Mouse (Mus musculus): ENCODE measurements around the gene Cyb5d1.

The Cyb5d1 gene

DNA sequence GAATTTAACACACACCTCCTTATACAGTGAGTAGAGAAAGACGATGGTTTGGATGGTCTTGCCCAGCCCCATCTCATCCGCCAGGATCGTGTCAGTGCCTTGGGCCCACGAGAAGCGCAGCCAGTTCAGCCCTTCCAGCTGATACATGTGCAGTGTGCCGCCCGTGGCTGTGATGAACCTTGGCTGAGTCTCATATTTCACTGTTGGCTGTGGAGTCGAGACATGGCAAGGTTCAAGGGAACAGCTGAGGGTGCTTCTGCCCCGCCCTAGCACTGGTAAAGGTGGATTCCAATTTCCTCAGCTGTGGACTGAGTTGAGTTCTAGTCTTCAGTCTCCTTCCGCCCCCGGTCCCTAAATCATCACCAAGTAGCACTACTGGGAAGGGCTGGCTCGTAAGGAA, 37.7 kb downstream of the Cyb5d1 start:
- no peak for DNase-seq (ENCODE audit: low spot score)

DNA sequence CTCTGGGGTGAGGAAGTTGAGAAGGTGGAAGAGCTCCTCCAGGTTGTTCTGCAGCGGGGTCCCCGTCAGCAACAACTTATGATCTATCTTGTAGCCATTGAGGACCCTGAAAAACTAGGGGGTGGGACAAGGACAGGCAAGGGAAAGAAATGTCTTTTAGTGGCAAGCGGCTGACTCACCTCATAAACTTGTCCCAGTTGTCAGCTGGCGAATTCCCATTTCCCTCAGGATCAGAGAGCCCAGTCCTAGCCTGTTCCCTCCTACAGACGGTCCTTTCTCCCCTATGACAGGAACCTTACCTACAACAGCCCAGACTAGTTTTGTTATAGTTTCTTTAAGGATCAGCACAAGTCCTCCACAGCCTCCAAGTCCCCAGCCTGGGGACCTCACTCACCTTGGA, 38.9 kb downstream of the Cyb5d1 start:
- no peak for DNase-seq (ENCODE audit: low spot score)

- no peak for DNase-seq (ENCODE audit: low spot score)
These were observed 49.0 kb downstream of the Cyb5d1 start for GRCm38 (mm10) chr11:69346441-69346840.

Data from testis, postnatal 10 days (tissue).